Mouse (Mus musculus) intestine, embryonic 14.5 days (tissue): ENCODE data around the gene Spon2. TPM values are rescaled to one million over a fixed set of nuclear protein-coding genes. Genes with fewer than 3 reads are reported as not detected.

ENCODE experiments used
- ATAC-seq: fragments of 200-750 bp; cut with Nextera tagmentation; replicated peaks from 2 replicates; pipeline ENCODE4 v1.8.0; 2017; ENCODE audit warnings: low read depth, moderate number of reproducible peaks, moderate TSS enrichment, moderate library complexity; ENCODE audit not compliant: low FRiP score, low TSS enrichment
- DNase-seq: peaks from one replicate; pipeline ENCODE4 v3.0.0-alpha.2; 2018; ENCODE audit warnings: low spot score
- H3K27ac ChIP-seq: fragments of 300-500 bp; sonication (generic); 2 replicates; pipeline ENCODE4 v1.5.1; 2014; ENCODE audit warnings: low read depth, mild to moderate bottlenecking, control low read depth
- H3K27me3 ChIP-seq: fragments of 300-500 bp; sonication (generic); replicated peaks from 2 replicates; pipeline ENCODE4 v1.6.1; 2014; ENCODE audit warnings: low read length, control low read depth; ENCODE audit not compliant: control insufficient read depth, insufficient read depth
- H3K36me3 ChIP-seq: fragments of 300-500 bp; sonication (generic); 2 replicates; pipeline ENCODE4 v1.6.1; 2014; ENCODE audit warnings: low read length, control low read depth; ENCODE audit not compliant: control insufficient read depth, insufficient read depth
- H3K4me1 ChIP-seq: fragments of 300-500 bp; sonication (generic); replicated peaks from 2 replicates; pipeline ENCODE4 v1.6.1; 2014; ENCODE audit warnings: low read length, control low read depth, mixed read lengths; ENCODE audit not compliant: control insufficient read depth, insufficient read depth
- H3K4me2 ChIP-seq: fragments of 300-500 bp; sonication (generic); 2 replicates; pipeline ENCODE4 v1.6.1; 2014; ENCODE audit warnings: low read length
- H3K4me3 ChIP-seq: fragments of 300-500 bp; sonication (generic); 2 replicates; pipeline ENCODE4 v1.5.1; 2014; ENCODE audit warnings: low read depth, low read length, control low read depth, mixed read lengths
- H3K9ac ChIP-seq: fragments of 300-500 bp; sonication (generic); 2 replicates; pipeline ENCODE4 v1.6.1; 2014; ENCODE audit warnings: mild to moderate bottlenecking, low read length
- H3K9me3 ChIP-seq: fragments of 300-500 bp; sonication (generic); 2 replicates; pipeline ENCODE4 v1.6.1; 2016; ENCODE audit warnings: low read length, control low read depth; ENCODE audit not compliant: control insufficient read depth
- WGBS: fragments of 180-500 bp; shearing (Covaris S2); extraction: QIAGEN DNeasy Blood & Tissue Kit; methylation state at CpG from one replicate; pipeline ENCODE4 v1.1.7; 2014; 5-methylcytosine and 5-hydroxymethylcytosine counted together
- polyA plus RNA-seq: library from polyadenylated mRNA; unstranded; fragments of >200 nt; fragmentation: Nextera tagmentation; extraction: Ambion mirVana; gene quantifications from 2 replicates; pipeline ENCODE4 v1.2.1, GENCODE M21; 2014

Gene Spon2
- polyA plus RNA-seq, 1 experiment from 2014 or later = 17.3 TPM

DNA sequence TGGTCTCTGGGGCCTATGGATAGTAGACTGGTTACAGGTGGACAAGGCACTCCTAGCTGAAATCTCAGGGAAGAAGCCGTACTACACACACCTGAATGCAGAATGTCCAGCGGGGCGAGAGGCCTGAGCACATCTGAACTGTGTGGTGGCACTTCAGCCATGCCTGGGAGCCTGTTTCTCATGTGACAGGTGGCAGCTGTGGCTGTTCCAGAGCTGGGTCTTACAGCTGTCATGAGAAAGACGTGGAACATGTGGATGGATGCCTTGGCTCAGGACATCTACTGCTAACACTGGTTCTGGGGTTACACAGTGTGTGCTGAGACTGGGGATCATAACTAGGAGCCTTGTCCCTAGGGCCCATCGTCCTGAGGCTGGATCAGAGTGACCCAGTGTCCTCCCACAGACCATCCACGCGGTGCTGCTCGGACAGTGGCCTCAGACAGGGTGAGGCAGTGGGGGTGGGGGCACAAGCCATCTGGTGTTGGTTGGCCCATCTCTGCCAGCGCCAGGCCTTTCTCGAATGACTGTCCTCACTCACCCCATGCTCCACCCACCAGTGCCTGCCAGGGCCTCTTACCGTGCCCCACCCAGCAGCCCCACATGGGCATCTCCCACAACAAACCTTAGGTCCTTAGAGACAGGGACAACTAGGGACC, 19.5 kb upstream of the Spon2 start:
- Histone ChIP-seq H3K9ac (no peak overlapping the region), H3K9me3 (no peaks in the 10 kb centered on the region), H3K4me2 (no peak overlapping the region), H3K27ac (no peak overlapping the region), H3K36me3 (no peaks in the 10 kb centered on the region), H3K27me3 (no peaks in the 10 kb centered on the region), H3K4me3 (no peak overlapping the region), H3K4me1 (peaks cover 27% of the 10 kb centered on the region)
- ATAC-seq = no peak
- 91% methylated on average over 11 of the region's 11 CpGs for WGBS
- no peak for DNase-seq

GRCm38 (mm10) chr5:33234391-33235031, 16.3 kb upstream of the Spon2 start:
- Histone ChIP-seq H3K4me2 (no peak overlapping the region; the same call in 1 of the 2 replicates), H3K9ac (no peak overlapping the region), H3K4me3 (no peak overlapping the region), H3K27ac (peak overlapping the region; percentile 34; the same call in 1 of the 2 replicates), H3K4me1 (peaks cover 24% of the 10 kb centered on the region), H3K27me3 (no peaks in the 10 kb centered on the region), H3K9me3 (no peaks in the 10 kb centered on the region), H3K36me3 (no peaks in the 10 kb centered on the region)
- DNase-seq = no peak
- ATAC-seq = peak; percentile 33; the same call in 1 of the 2 replicates
- WGBS = 21% methylated on average over 13 of the region's 13 CpGs

DNA sequence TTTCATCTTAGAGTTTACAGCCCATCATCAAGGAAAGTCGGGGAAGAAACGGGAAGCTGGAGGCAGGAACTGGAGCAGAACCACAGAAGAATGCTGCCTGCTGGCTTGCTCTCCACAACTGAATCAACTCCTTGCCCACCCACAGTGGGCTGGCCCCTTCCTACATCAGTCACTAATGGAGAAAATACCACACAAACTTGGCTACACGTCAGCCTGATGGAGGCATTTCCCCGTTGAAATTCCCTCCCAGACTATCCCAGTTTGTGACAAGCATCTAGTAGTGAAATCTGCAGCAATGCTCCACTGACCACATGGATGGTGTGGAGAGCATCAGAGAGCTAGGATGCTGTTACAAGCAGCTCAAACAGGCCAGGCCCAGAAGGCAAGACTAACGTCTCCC, 14.5 kb upstream of the Spon2 start:
- ATAC-seq (no peak), DNase-seq (no peak)
- Histone ChIP-seq H3K9me3 (no peaks in the 10 kb centered on the region), H3K4me1 (peaks cover 36% of the 10 kb centered on the region), H3K27me3 (no peaks in the 10 kb centered on the region), H3K36me3 (no peaks in the 10 kb centered on the region), H3K4me2 (no peak overlapping the region), H3K9ac (no peak overlapping the region), H3K27ac (no peak overlapping the region), H3K4me3 (no peak overlapping the region)
- 70% methylated on average over 5 of the region's 5 CpGs for WGBS

DNA sequence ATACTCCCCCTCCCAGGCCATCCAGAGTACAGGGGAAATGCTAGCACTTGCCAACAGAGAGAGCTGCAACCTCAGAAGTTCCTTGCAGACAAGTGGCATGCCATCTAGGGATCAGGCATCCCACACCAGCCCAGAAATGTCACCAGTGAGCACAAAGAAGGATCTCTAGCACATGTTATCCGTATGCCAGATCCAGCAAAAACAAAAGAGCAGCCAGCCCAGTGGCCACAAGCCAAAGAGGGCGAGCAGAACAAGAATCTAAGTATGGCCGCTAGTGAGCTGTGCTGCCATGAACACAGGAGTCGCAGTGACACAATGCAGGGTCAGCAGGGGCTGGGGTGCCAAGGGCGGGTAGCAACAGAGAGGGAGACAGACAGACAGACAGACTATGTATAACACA, 12.0 kb upstream of the Spon2 start:
- H3K4me2 ChIP-seq = no peak overlapping the region

DNA sequence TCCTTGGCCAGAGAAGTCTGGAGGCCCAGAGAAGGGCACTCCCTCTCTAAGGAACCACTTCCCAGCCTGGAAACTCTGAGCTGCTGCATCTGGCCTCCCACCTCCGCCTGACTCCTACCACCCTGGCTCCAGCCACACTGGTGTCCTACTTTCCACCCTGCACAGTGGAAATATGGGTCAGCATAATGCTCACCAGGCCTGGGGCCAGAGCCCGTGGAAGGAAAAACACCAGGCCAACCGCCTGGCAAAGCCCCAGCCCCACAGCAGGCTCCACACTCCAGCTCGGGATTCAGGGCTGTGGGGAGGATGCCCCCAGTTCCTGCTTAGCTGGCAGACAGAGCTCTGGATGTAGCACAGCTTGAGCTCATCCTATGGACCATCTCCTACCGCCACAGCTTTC, 10.2 kb upstream of the Spon2 start:
- no peaks in the 10 kb centered on the region for H3K9me3 ChIP-seq
- no peak for DNase-seq
- WGBS = 54% methylated on average over 5 of the region's 5 CpGs
- ATAC-seq = no peak
- H3K9ac ChIP-seq = no peak overlapping the region
- peaks cover 27% of the 10 kb centered on the region for H3K4me1 ChIP-seq
- no peak overlapping the region for H3K4me2 ChIP-seq
- no peaks in the 10 kb centered on the region for H3K36me3 ChIP-seq
- peak overlapping the region; percentile 71 for H3K27ac ChIP-seq
- no peak overlapping the region for H3K4me3 ChIP-seq
- H3K27me3 ChIP-seq = no peaks in the 10 kb centered on the region

More for the DNA sequence above, 12.0 kb upstream of the Spon2 start:
- Histone ChIP-seq H3K4me1 (peaks cover 32% of the 10 kb centered on the region), H3K9ac (no peak overlapping the region), H3K27me3 (no peaks in the 10 kb centered on the region), H3K4me3 (no peak overlapping the region), H3K27ac (no peak overlapping the region), H3K9me3 (no peaks in the 10 kb centered on the region), H3K36me3 (no peaks in the 10 kb centered on the region)
- no peak for ATAC-seq
- WGBS = 57% methylated on average over 5 of the region's 5 CpGs
- DNase-seq = no peak

DNA sequence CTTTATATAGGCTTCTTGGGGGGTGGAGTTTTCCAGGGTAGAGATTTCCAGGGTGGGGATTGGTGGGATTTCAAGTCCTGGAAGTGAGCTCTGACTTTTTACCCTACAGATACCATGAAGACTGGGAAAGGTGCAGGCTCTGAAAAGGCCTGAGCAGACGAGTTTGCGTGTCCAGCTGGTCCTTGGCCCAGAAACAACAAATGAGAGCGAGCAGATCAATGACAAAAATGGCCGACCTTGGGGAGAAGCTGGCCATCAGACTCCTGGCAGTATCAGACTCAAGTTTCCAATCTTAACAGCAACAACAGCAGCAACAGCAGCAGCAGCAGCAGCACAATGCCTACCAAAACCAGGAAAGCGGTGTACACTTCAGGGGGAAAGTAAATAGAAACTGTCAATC, 7.4 kb upstream of the Spon2 start:
- Histone ChIP-seq H3K4me3 (no peak overlapping the region), H3K9me3 (no peaks in the 10 kb centered on the region), H3K27me3 (no peaks in the 10 kb centered on the region), H3K4me2 (no peak overlapping the region), H3K9ac (no peak overlapping the region), H3K36me3 (no peaks in the 10 kb centered on the region), H3K27ac (no peak overlapping the region), H3K4me1 (peaks cover 41% of the 10 kb centered on the region)
- WGBS = 88% methylated on average over 5 of the region's 5 CpGs
- no peak for DNase-seq
- ATAC-seq = no peak

DNA sequence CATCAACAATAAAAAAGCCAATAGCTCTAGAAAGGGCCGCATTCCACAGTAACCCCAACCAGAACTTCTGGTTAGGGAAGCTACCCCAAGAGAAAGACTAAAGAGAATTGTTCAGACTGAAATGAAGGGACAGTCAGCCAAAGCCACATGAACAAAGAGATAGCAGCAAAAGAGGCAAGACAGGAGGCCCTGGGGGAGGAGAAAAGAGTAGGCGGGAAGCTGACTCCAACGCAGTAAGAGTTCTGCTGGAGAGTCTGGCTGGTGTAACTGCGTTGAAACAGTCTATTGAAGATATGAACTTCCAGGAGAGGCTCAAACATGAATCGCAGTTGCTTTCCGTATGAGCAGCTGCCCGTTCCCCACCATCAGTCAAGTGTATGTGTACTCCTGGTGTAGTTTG, 6.2 kb upstream of the Spon2 start:
- Histone ChIP-seq H3K4me1 (peaks cover 38% of the 10 kb centered on the region), H3K27me3 (no peaks in the 10 kb centered on the region), H3K4me2 (no peak overlapping the region), H3K36me3 (no peaks in the 10 kb centered on the region), H3K27ac (no peak overlapping the region), H3K9me3 (no peaks in the 10 kb centered on the region), H3K4me3 (no peak overlapping the region), H3K9ac (no peak overlapping the region)
- WGBS = 85% methylated on average over 7 of the region's 7 CpGs
- no peak for DNase-seq
- no peak for ATAC-seq

- Histone ChIP-seq H3K4me3 (no peak overlapping the region), H3K4me2 (no peak overlapping the region), H3K9me3 (no peaks in the 10 kb centered on the region), H3K27me3 (no peaks in the 10 kb centered on the region), H3K36me3 (no peaks in the 10 kb centered on the region), H3K4me1 (peaks cover 41% of the 10 kb centered on the region), H3K27ac (peak overlapping the region; percentile 39; the same call in 1 of the 2 replicates), H3K9ac (no peak overlapping the region)
- no peak for DNase-seq
- WGBS = 39% methylated on average over 9 of the region's 9 CpGs
- ATAC-seq = no peak
These were observed 4.8 kb upstream of the Spon2 start for GRCm38 (mm10) chr5:33222841-33223744.
